Mouse (Mus musculus) MEL (cell line): ENCODE results near the gene Gmfg. TPM values are rescaled to one million over a fixed set of nuclear protein-coding genes. Genes with fewer than 3 reads are reported as not detected.

Experiments
- DNase-seq: peaks from one replicate; pipeline ENCODE4 v3.0.0; 2011; ENCODE audit warnings: low read depth, low spot score
- H3K27ac ChIP-seq: 2 replicates; pipeline ENCODE4 v1.5.1; 2012; ENCODE audit warnings: low read depth, mild to moderate bottlenecking, control low read depth, low read length, moderate library complexity; ENCODE audit not compliant: control insufficient read depth
- H3K27me3 ChIP-seq, 2 experiments: fragments of 150-350 bp in 1 of 2; sonication (generic) in 1 of 2; 2 replicates each; pipeline ENCODE4 v1.6.1; 2012; ENCODE audit warnings: low read length in 2 of 2, mild to moderate bottlenecking in 2 of 2, improper control_type of control experiment in 1 of 2, moderate library complexity in 1 of 2; ENCODE audit not compliant: insufficient read depth in 2 of 2, control insufficient read depth in 1 of 2
- H3K36me3 ChIP-seq, 2 experiments: 2 replicates each; pipeline ENCODE4 v1.6.1; 2012 to 2014; ENCODE audit warnings: low read length in 2 of 2, improper control_type of control experiment in 1 of 2, inconsistent platforms in 1 of 2, mild to moderate bottlenecking in 1 of 2; ENCODE audit not compliant: insufficient read depth in 2 of 2, control insufficient read depth in 1 of 2
- H3K4me1 ChIP-seq, 2 experiments: fragments of 150-350 bp in 1 of 2; sonication (generic) in 1 of 2; 2 replicates each; pipeline ENCODE4 v1.6.1; 2012; ENCODE audit warnings: low read length in 2 of 2, improper control_type of control experiment in 1 of 2, mild to moderate bottlenecking in 1 of 2; ENCODE audit not compliant: insufficient read depth in 2 of 2, control insufficient read depth in 1 of 2
- H3K4me3 ChIP-seq, 2 experiments: fragments of 150-350 bp in 1 of 2; sonication (generic) in 1 of 2; 2 replicates each; pipeline ENCODE4 v1.5.1; 2012; ENCODE audit warnings: low read depth in 2 of 2, low read length in 2 of 2, mild to moderate bottlenecking in 2 of 2, moderate library complexity in 2 of 2, control low read depth in 1 of 2, improper control_type of control experiment in 1 of 2; ENCODE audit not compliant: control insufficient read depth in 1 of 2, insufficient read depth in 1 of 2
- H3K79me2 ChIP-seq: 2 replicates; pipeline ENCODE4 v1.6.1; 2012; ENCODE audit warnings: mild to moderate bottlenecking, low read length, moderate library complexity; ENCODE audit not compliant: control insufficient read depth, poor library complexity, insufficient read depth
- H3K9ac ChIP-seq: 2 replicates; pipeline ENCODE4 v1.6.1; 2012; ENCODE audit warnings: low read depth, mild to moderate bottlenecking, control low read depth, low read length, moderate library complexity; ENCODE audit not compliant: control insufficient read depth, poor library complexity, severe bottlenecking
- H3K9me3 ChIP-seq: fragments of 150-350 bp; sonication (generic); replicated peaks from 2 replicates; pipeline ENCODE4 v1.6.1; 2012; ENCODE audit warnings: mild to moderate bottlenecking, low read length, improper control_type of control experiment, moderate library complexity; ENCODE audit not compliant: insufficient read depth
- BHLHE40 ChIP-seq: IDR thresholded peaks from 2 replicates; pipeline ENCODE4 v1.6.1; 2012; ENCODE audit warnings: low read depth, mild to moderate bottlenecking, inconsistent platforms, low read length, improper control_type of control experiment, borderline replicate concordance
- CHD2 ChIP-seq: IDR thresholded peaks from 2 replicates; pipeline ENCODE4 v1.6.1; 2011; ENCODE audit warnings: low read length, improper control_type of control experiment
- CTCF ChIP-seq, 3 experiments: IDR thresholded peaks in 2 of 3; conservative IDR thresholded peaks in 1 of 3; 2 replicates each; pipeline ENCODE4 v1.5.1; 2011 to 2012; ENCODE audit warnings: low read length in 3 of 3, low read depth in 2 of 3, mild to moderate bottlenecking in 2 of 3, improper control_type of control experiment in 1 of 3, inconsistent platforms in 1 of 3, mixed read lengths in 1 of 3, moderate library complexity in 1 of 3; ENCODE audit not compliant: control insufficient read depth in 1 of 3, insufficient read depth in 1 of 3, poor library complexity in 1 of 3, severe bottlenecking in 1 of 3
- E2F4 ChIP-seq: IDR thresholded peaks from 2 replicates; pipeline ENCODE4 v1.6.1; 2011; ENCODE audit warnings: low read depth, low read length, improper control_type of control experiment, borderline replicate concordance
- EP300 ChIP-seq, 2 experiments: IDR thresholded peaks; 2 replicates each; pipeline ENCODE4 v1.6.1; 2011; ENCODE audit warnings: improper control_type of control experiment in 2 of 2, low read length in 2 of 2, low read depth in 1 of 2, mild to moderate bottlenecking in 1 of 2
- ETS1 ChIP-seq: IDR thresholded peaks from 2 replicates; pipeline ENCODE4 v1.6.1; 2012; ENCODE audit warnings: low read depth, mild to moderate bottlenecking, inconsistent platforms, low read length, improper control_type of control experiment, moderate library complexity
- GABPA ChIP-seq: IDR thresholded peaks from 2 replicates; pipeline ENCODE4 v1.6.1; 2012; ENCODE audit warnings: low read depth, mild to moderate bottlenecking, inconsistent platforms, low read length, improper control_type of control experiment, moderate library complexity
- GATA1 ChIP-seq: IDR thresholded peaks from 2 replicates; pipeline ENCODE4 v1.6.1; 2011; ENCODE audit warnings: low read depth, low read length, improper control_type of control experiment
- HCFC1 ChIP-seq: IDR thresholded peaks from 2 replicates; pipeline ENCODE4 v1.6.1; 2012; ENCODE audit warnings: low read depth, mild to moderate bottlenecking, inconsistent platforms, low read length, improper control_type of control experiment, moderate library complexity
- KAT2A ChIP-seq: conservative IDR thresholded peaks from 2 replicates; pipeline ENCODE4 v1.6.1; 2012; ENCODE audit warnings: low read depth, low read length, improper control_type of control experiment, inconsistent platforms
- MAX ChIP-seq: IDR thresholded peaks from 2 replicates; pipeline ENCODE4 v1.6.1; 2011; ENCODE audit warnings: low read length, improper control_type of control experiment
- MAZ ChIP-seq: IDR thresholded peaks from 2 replicates; pipeline ENCODE4 v1.6.1; 2012; ENCODE audit warnings: low read depth, mild to moderate bottlenecking, inconsistent platforms, low read length, improper control_type of control experiment
- NELFE ChIP-seq: IDR thresholded peaks from 2 replicates; pipeline ENCODE4 v1.6.1; 2011; ENCODE audit warnings: low read depth, low read length, improper control_type of control experiment
- NRF1 ChIP-seq: IDR thresholded peaks from 2 replicates; pipeline ENCODE4 v1.6.1; 2014; ENCODE audit warnings: low read depth, mild to moderate bottlenecking, inconsistent platforms, low read length, improper control_type of control experiment, moderate library complexity; ENCODE audit not compliant: poor library complexity, insufficient read depth, severe bottlenecking
- POLR2A ChIP-seq, 2 experiments: IDR thresholded peaks; 2 replicates each; pipeline ENCODE4 v1.6.1; 2011 to 2012; ENCODE audit warnings: low read length in 2 of 2, mild to moderate bottlenecking in 2 of 2, control low read depth in 1 of 2, improper control_type of control experiment in 1 of 2, low read depth in 1 of 2, moderate library complexity in 1 of 2; ENCODE audit not compliant: control insufficient read depth in 1 of 2, insufficient read depth in 1 of 2, poor library complexity in 1 of 2
- POLR2AphosphoS5 ChIP-seq: IDR thresholded peaks from 2 replicates; pipeline ENCODE4 v1.6.1; 2012; ENCODE audit warnings: low read depth, borderline replicate concordance, mild to moderate bottlenecking, inconsistent platforms, low read length, moderate library complexity, mixed read lengths
- SIN3A ChIP-seq: IDR thresholded peaks from 2 replicates; pipeline ENCODE4 v1.6.1; 2012; ENCODE audit warnings: low read length, improper control_type of control experiment, inconsistent platforms
- UBTF ChIP-seq: IDR thresholded peaks from 2 replicates; pipeline ENCODE4 v1.6.1; 2012; ENCODE audit warnings: low read depth, mild to moderate bottlenecking, inconsistent platforms, low read length, improper control_type of control experiment, moderate library complexity, borderline replicate concordance; ENCODE audit not compliant: insufficient read depth
- USF1 ChIP-seq: IDR thresholded peaks from 2 replicates; pipeline ENCODE4 v1.6.1; 2014; ENCODE audit warnings: low read depth, mild to moderate bottlenecking, inconsistent platforms, low read length, improper control_type of control experiment, moderate library complexity
- polyA plus RNA-seq, 2 experiments: library from polyadenylated mRNA; stranded (reverse) in 1 of 2; unstranded in 1 of 2; fragments of >175 nt in 1 of 2; fragments of >200 nt in 1 of 2; gene quantifications; 2 replicates each; pipeline versions ENCODE4 v1.2.1 to v1.2.4; 2012; ENCODE audit warnings: low replicate concordance in 2 of 2, low read depth in 1 of 2; ENCODE audit not compliant: insufficient read length in 2 of 2, insufficient read depth in 1 of 2, missing spikeins in 1 of 2
- total RNA-seq: library from RNA; depleted of rRNA; stranded (reverse); fragments of 300-350 nt; gene quantifications from 2 replicates; pipeline ENCODE4 v1.2.3, GENCODE M21; 2012; rRNA removed

The Gmfg gene
- total and polyA plus RNA-seq, 3 experiments, result 25.0 to 31.2 TPM; not detected in 1

GRCm38 (mm10) chr7:28492310-28492709, 55.1 kb downstream of the Gmfg start:
- Histone ChIP-seq H3K27me3 (peaks cover 0 to 2% of the 10 kb centered on the region in 2 experiments; a peak in 2 of 4 replicates), H3K79me2 (no peaks in the 10 kb centered on the region), H3K27ac (no peak overlapping the region), H3K36me3 (no peaks in the 10 kb centered on the region), H3K9me3 (no peaks in the 10 kb centered on the region), H3K4me1 (no peaks in the 10 kb centered on the region)
- DNase-seq, result peak; percentile 5
- TF ChIP-seq KAT2A (no peak), HCFC1 (no peak), GABPA (no peak), MAX (no peak), E2F4 (no peak), POLR2A (IDR thresholded peaks at IDR 0.05; ENCODE audit: control insufficient read depth in 1 of 2, insufficient read depth in 1 of 2, low read depth in 1 of 2, low read length in 2 of 2, poor library complexity in 1 of 2) (no peak), CHD2 (no peak), NRF1 (no peak), UBTF (no peak), ETS1 (no peak), NELFE (no peak)
- TF ChIP-seq, all 39 proteins: peak for 0
- no peak overlapping the region for H3K9ac ChIP-seq
- no peak overlapping the region for H3K4me3 ChIP-seq

GRCm38 (mm10) chr7:28495426-28495825, 58.2 kb downstream of the Gmfg start:
- no peak for DNase-seq
- Histone ChIP-seq H3K27ac (no peak overlapping the region), H3K36me3 (no peaks in the 10 kb centered on the region), H3K4me1 (no peaks in the 10 kb centered on the region), H3K9me3 (no peaks in the 10 kb centered on the region), H3K4me3 (no peak overlapping the region), H3K9ac (no peak overlapping the region), H3K27me3 (peaks cover 0 to 4% of the 10 kb centered on the region in 2 experiments; a peak in 2 of 4 replicates), H3K79me2 (no peaks in the 10 kb centered on the region)
- TF ChIP-seq KAT2A (no peak), NELFE (no peak), POLR2AphosphoS5 (no peak), BHLHE40 (no peak), SIN3A (no peak), EP300 (IDR thresholded peaks at IDR 0.05; ENCODE audit: low read depth in 1 of 2, low read length in 2 of 2) (no peak), GABPA (no peak), MAZ (no peak), GATA1 (no peak), CTCF (IDR thresholded peaks at IDR 0.05 in 2 of 3, conservative IDR thresholded peaks at IDR 0.05 in 1 of 3; ENCODE audit: control insufficient read depth in 1 of 3, insufficient read depth in 1 of 3, low read depth in 2 of 3, low read length in 3 of 3, poor library complexity in 1 of 3, severe bottlenecking in 1 of 3) (no peak), UBTF (no peak), USF1 (no peak)

Other genes with a start within 250 kb of the Gmfg start
- gene Eid2, start 169.6 kb upstream of the Gmfg start, total RNA-seq, result not detected in 2 replicates
- gene Eid2, start 169.6 kb upstream of the Gmfg start, polyA plus RNA-seq, result not detected
- gene Eid2b, start 159.7 kb upstream of the Gmfg start, total RNA-seq, result 3.2 TPM in 2 replicates
- 1 to 10 TPM in 1 of 2 experiments, not detected in 1; 5.3 TPM for gene Eid2b, start 159.7 kb upstream of the Gmfg start, polyA plus RNA-seq
- not detected in 2 replicates for gene Selenov, start 146.3 kb upstream of the Gmfg start, total RNA-seq
- not detected for gene Selenov, start 146.3 kb upstream of the Gmfg start, polyA plus RNA-seq
- gene Dll3, start 135.2 kb upstream of the Gmfg start, total RNA-seq, result 0.15 and 0.16 TPM in 2 replicates
- under 1 TPM in 1 of 2 experiments, not detected in 1; 0.57 TPM for gene Dll3, start 135.2 kb upstream of the Gmfg start, polyA plus RNA-seq
- gene Timm50, start 125.4 kb upstream of the Gmfg start, total RNA-seq, result 142 and 167 TPM in 2 replicates
- 100 to 1,000 TPM in 1 of 2 experiments, not detected in 1; 216 TPM for gene Timm50, start 125.4 kb upstream of the Gmfg start, polyA plus RNA-seq
- 63.3 and 66.0 TPM in 2 replicates for gene Supt5, start 98.7 kb upstream of the Gmfg start, total RNA-seq
- 100 to 1,000 TPM; 156 to 448 TPM for gene Supt5, start 98.7 kb upstream of the Gmfg start, polyA plus RNA-seq
- gene Rps16, start 86.8 kb upstream of the Gmfg start, total RNA-seq, result 2,133 and 2,343 TPM in 2 replicates
- 1,000 to 10,000 TPM; 1,661 to 1,740 TPM for gene Rps16, start 86.8 kb upstream of the Gmfg start, polyA plus RNA-seq
- 1.1 and 1.8 TPM in 2 replicates for gene Plekhg2, start 64.8 kb upstream of the Gmfg start, total RNA-seq
- 1 to 10 TPM in 1 of 2 experiments, not detected in 1; 9.2 TPM for gene Plekhg2, start 64.8 kb upstream of the Gmfg start, polyA plus RNA-seq
- 0.50 and 0.65 TPM in 2 replicates for gene Zfp36, start 57.2 kb upstream of the Gmfg start, total RNA-seq
- 1 to 10 TPM in 1 of 2 experiments, not detected in 1; 2.8 TPM for gene Zfp36, start 57.2 kb upstream of the Gmfg start, polyA plus RNA-seq
- gene Med29, start 44.7 kb upstream of the Gmfg start, total RNA-seq, result 23.7 and 31.1 TPM in 2 replicates
- gene Med29, start 44.7 kb upstream of the Gmfg start, polyA plus RNA-seq, result 10 to 100 TPM in 1 of 2 experiments, not detected in 1; 39.6 TPM
- gene Paf1, start 44.5 kb upstream of the Gmfg start, total RNA-seq, result 49.9 and 53.5 TPM in 2 replicates
- 100 to 1,000 TPM in 1 of 2 experiments, 10 to 100 TPM in 1; 99.9 to 645 TPM for gene Paf1, start 44.5 kb upstream of the Gmfg start, polyA plus RNA-seq
- 1.2 and 1.9 TPM in 2 replicates for gene Lrfn1, start 14.5 kb downstream of the Gmfg start, total RNA-seq
- gene Lrfn1, start 14.5 kb downstream of the Gmfg start, polyA plus RNA-seq, result 1 to 10 TPM in 1 of 2 experiments, not detected in 1; 5.8 TPM
- gene Ifnl2, start 73.0 kb downstream of the Gmfg start, total RNA-seq, result not detected in 2 replicates
- not detected for gene Ifnl2, start 73.0 kb downstream of the Gmfg start, polyA plus RNA-seq
- not detected in 2 replicates for gene Ifnl3, start 85.4 kb downstream of the Gmfg start, total RNA-seq
- not detected for gene Ifnl3, start 85.4 kb downstream of the Gmfg start, polyA plus RNA-seq
- gene Sycn, start 103.4 kb downstream of the Gmfg start, total RNA-seq, result not detected in 2 replicates
- not detected for gene Sycn, start 103.4 kb downstream of the Gmfg start, polyA plus RNA-seq
- not detected in 2 replicates for gene Nccrp1, start 109.8 kb downstream of the Gmfg start, total RNA-seq
- not detected for gene Nccrp1, start 109.8 kb downstream of the Gmfg start, polyA plus RNA-seq
- 6.4 and 7.2 TPM in 2 replicates for gene Samd4b, start 160.7 kb downstream of the Gmfg start, total RNA-seq
- gene Samd4b, start 160.7 kb downstream of the Gmfg start, polyA plus RNA-seq, result 10 to 100 TPM in 1 of 2 experiments, not detected in 1; 45.9 TPM
- gene Pak4, start 160.7 kb downstream of the Gmfg start, total RNA-seq, result 9.3 and 9.7 TPM in 2 replicates
- gene Pak4, start 160.7 kb downstream of the Gmfg start, polyA plus RNA-seq, result 10 to 100 TPM in 1 of 2 experiments, not detected in 1; 26.6 TPM
- gene Acp7, start 193.9 kb downstream of the Gmfg start, total RNA-seq, result not detected in 2 replicates
- gene Acp7, start 193.9 kb downstream of the Gmfg start, polyA plus RNA-seq, result not detected